Mouse (Mus musculus): ENCODE measurements around the gene Zfr2. TPM values are rescaled to one million over a fixed set of nuclear protein-coding genes. Genes with fewer than 3 reads are reported as not detected.
A peak's percentile ranks its signal among the peaks of the same experiment; 100 is the strongest.

The Zfr2 gene
- total RNA-seq, 4 experiments from 2014 or later = 59.3 to 81.0 (median 65.3) TPM

DNA sequence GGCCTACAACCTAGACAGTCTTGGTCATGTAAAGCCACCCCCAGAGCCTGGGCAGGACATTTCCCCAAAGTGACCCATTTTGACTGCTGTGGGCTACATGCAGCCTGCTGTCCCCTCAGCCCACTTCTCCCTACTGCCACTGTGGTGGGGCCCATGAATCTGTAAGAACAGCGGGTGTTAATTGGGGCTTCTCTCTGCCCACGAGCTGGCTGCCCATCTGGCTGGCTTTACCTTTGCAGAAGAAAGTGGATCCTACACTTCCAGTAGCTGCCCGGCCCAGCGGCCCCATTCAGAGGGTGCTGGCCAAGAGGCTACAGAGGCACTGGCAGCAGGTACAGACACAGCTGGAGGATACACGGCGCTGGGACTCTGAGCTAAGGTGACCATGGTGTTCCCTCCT is 12.2 kb downstream of the Zfr2 start:
- DNase-seq (ENCODE audit: low spot score in 2 of 2) = no peak

- DNase-seq (ENCODE audit: low spot score in 2 of 2) = no peak
Measured at GRCm38 (mm10) chr10:81247804-81248203, 14.8 kb downstream of the Zfr2 start.

DNA sequence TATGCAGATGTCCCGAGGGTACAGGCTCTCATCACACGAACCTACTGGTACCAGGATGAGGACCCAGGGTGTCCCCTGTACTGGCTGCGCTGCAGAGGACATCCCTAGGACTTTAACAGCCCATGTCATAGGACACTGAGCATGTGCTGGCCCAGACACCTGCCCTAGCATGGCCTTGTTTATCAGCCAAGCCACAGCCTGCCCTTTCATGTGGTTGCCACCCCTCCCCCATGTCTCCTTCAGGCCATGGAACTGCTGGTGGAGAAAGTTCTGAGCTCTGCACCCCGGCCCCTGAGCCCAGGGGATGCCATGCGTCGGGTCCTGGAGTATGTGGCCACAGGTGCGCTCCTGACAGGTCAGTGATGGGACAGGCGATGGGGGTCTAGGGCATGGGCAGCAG is 16.5 kb downstream of the Zfr2 start:
- no peak for DNase-seq (ENCODE audit: low spot score in 2 of 2)

DNA sequence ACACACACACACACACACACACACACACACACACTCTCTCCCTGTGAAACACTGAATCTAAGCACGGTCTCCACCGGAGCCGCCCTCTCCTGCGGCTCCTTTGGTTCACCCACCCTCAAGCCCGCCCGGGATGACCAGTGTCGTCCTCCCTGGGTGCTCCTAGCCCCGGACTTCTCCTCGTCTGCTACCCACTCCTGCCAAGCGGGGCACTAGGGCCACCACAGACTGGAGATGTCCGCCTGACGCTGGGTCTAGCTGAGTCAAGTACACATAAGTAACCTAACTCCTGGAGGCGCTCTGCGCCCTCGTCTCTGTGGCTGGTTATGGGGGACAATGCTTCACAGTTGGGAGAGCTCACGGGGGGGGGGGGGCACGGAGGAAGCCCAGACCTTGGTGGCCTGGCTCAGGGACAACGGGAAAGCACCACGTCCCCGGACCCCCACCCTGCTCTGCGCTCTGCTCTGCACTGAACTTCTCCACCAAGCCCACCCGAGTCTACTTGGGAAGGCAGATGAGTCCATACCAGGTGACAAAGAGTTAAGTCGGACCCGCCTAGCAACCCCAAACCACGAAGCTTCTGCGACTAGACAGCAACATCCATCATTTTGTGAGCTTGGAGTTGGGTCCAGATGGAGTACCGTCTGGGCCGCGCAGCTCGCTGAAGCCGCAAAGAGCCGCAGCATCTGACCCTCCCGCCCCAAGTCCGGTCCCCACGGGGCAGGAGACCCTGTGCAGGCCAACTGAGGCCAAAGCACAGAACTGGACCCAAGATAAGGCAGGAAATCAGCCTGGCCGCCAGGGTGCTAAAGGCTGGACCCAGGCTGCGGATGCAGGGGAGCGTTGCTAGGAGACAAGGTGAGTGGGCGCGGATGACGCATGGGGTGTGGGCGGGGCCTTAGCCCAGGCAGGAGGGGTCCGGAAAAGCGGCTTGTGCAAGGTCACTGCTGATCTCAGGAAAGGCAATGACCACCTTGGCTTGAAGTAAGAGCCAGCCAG is 19.8 kb downstream of the Zfr2 start, which contains the start of gene Matk:
TSS of gene Matk (plus strand) at position 512 of the 996 bp plus-strand sequence.
- DNase-seq (ENCODE audit: low spot score in 2 of 2) = peak; percentile 84 to 89

GRCm38 (mm10) chr10:81254886-81255285 is 21.9 kb downstream of the Zfr2 start:
- DNase-seq (ENCODE audit: low spot score in 2 of 2) = no peak

GRCm38 (mm10) chr10:81257158-81258039 is 24.4 kb downstream of the Zfr2 start:
- DNase-seq (ENCODE audit: low spot score in 2 of 2) = peak in 1 of 2 experiments; percentile 52

DNA sequence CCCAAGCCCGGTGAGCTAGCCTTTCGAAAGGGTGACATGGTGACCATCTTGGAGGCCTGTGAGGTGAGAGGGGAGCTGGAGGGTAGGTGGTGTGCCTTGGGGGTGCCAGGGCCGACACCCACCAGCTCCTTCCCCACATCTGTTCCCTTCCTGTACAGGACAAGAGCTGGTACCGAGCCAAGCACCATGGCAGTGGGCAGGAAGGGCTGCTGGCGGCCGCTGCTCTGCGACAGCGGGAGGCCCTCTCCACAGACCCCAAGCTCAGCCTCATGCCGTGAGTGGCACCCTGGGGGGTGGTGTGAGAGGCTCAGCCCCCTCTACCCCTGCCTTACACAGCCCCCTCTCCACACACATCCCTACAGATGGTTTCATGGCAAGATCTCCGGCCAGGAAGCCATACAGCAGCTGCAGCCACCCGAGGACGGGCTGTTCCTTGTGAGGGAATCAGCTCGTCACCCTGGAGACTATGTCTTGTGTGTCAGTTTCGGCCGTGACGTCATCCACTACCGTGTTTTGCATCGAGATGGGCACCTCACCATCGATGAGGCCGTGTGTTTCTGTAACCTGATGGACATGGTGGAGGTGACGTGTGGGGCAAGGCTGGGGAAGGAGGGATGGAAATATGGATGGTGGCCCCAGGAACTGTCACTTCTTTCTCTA is 26.4 kb downstream of the Zfr2 start:
- DNase-seq (ENCODE audit: low spot score in 2 of 2) = no peak

DNA sequence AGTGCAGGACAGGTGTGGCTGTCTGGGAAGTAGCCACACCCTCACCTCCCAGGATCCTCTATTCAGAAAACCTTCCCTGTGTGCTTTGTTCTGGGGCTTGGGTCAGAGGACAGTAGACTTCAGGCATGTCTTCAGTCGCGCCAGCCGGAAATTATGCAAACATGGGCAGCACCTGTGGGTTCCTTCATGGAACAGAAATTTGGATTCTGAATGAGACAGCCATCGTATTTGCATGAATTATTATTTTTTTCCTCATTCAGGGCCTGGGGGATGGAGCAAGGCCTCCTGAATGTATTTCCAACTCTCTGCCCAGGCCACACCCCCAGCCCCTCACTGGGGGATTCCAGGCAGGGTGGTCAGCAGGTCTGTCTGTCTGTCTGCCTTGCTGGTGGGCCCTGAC is 28.1 kb downstream of the Zfr2 start:
- no peak for DNase-seq (ENCODE audit: low spot score in 2 of 2)

DNA sequence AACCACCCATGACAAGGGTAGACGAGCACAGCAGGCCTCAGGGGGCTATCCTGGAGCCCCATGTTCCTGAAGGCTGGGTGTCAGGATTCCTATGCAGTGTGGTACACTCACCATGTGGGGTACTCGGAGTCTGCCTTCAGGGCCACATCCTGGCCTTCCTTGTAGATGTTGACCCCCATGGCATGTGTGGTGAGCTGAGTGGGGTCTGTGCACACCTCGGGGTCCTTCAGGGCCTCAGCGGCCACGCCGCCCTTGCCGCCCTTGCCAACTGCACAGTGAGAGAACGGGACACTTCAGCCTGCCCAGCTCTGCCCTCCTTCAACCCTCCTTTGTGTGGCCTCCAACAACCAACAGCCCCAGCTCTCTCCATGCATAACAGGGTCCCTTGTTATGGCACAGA is 32.6 kb downstream of the Zfr2 start:
- DNase-seq (ENCODE audit: low spot score in 2 of 2) = no peak

DNA sequence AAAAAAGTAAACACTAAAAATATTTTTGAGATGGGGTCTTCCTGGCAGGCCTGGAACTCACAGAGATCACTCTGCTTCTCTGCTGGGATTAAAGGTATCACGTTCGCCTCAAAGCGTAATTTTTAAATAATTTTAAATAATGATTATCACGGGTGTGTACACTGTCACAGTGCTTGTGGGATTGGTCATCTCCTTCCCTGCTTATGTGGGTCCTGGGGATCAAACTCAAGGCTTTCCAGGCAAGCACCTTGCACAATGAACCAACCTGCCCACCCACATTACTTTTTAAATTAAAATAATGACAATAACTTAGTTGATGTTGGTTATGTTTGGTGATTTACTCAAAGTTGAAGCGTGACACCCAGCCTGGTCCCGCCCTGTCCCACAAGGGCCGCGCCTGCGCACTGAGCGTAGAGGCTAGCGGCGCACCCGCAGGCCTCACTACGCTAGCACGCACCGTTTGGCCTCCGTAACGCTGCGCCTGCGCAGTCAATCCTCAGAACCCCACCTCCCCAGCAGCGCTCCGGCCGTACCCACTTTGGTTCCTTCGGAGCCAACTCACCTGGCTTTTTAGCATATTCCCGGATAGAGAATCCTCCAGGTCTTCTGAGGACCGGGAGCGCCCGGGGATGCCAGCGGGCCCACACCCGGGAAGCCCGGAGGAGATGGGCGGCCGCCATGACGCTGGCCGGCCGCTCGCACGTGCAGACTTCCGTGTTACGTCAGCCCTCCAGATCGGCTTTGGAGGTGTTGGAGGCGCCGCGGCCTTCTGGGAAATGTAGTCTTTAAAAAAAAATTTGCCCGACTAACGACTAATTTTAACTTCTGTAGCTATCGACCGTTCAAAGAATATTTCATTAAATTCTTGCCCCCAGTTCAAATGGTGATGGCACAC is 33.5 kb downstream of the Zfr2 start, which contains the start of the genes Mrpl54 and Apba3:
TSS of gene Mrpl54 (minus strand) at position 724 of the 895 bp plus-strand sequence.
TSS of gene Apba3 (plus strand) at position 750 of the 895 bp plus-strand sequence.
- peak; percentile 92 to 97 for DNase-seq (ENCODE audit: low spot score in 2 of 2)

- DNase-seq (ENCODE audit: low spot score in 2 of 2) = peak; percentile 85
Measured at GRCm38 (mm10) chr10:81268056-81268455, 35.1 kb downstream of the Zfr2 start.

GRCm38 (mm10) chr10:81268643-81269412 is 35.9 kb downstream of the Zfr2 start:
- no peak for DNase-seq (ENCODE audit: low spot score in 2 of 2)

GRCm38 (mm10) chr10:81272356-81272755 is 39.4 kb downstream of the Zfr2 start:
- DNase-seq (ENCODE audit: low spot score in 2 of 2) = no peak

- no peak for DNase-seq (ENCODE audit: low spot score in 2 of 2)
Measured at GRCm38 (mm10) chr10:81273842-81274241, 40.9 kb downstream of the Zfr2 start.

DNA sequence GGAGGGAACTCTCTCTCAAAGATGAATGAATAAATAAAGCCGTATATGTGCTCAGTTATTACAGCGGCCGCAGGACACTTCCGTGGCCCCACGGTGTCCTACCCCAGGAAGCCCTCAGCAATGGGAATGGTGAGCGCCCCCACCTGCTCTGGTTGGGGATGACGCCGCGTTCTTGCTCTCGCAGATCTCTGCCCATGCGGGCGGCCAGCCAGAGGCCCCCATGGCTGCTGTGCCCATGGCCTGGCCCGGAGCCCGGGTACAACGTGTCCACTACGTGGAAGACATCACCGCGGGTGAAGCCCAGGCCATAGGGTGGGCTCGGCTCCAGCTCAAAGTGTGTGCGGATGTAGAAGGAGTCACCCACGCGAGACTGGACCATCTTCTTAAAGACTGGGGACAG is 44.7 kb downstream of the Zfr2 start:
- DNase-seq (ENCODE audit: low spot score in 2 of 2) = no peak

- no peak for DNase-seq (ENCODE audit: low spot score in 2 of 2)
Measured at GRCm38 (mm10) chr10:81279496-81279895, 46.5 kb downstream of the Zfr2 start.

DNA sequence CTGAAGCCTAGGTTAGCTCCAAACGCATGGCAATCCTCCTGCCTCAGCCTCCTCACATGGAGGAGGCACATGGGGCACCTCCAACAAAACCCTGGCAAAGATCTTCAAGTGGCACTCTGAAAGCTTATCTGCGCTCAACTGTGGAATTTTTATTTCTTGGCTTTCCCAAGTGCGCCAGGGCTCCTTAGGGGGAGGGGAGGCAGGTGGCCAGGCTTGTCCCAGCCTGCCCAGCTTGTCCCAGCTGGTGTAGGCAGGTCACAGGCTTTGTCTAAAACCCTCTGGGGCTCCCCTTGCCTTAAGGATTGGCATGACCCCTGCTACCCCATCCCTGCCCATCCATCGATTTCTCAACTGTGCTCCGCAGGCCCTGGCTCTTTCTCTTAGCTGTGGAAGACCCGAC is 51.2 kb downstream of the Zfr2 start:
- DNase-seq (ENCODE audit: low spot score in 2 of 2) = no peak

GRCm38 (mm10) chr10:81284719-81285118 is 51.8 kb downstream of the Zfr2 start:
- DNase-seq (ENCODE audit: low spot score in 2 of 2) = no peak

GRCm38 (mm10) chr10:81285694-81286450 is 52.9 kb downstream of the Zfr2 start:
- peak in 1 of 2 experiments; percentile 72 for DNase-seq (ENCODE audit: low spot score in 2 of 2)
